Mouse (Mus musculus) left cerebral cortex, adult 2 months (tissue): ENCODE measurements at regions not wholly inside any gene's neighbourhood (a gene's known extent, or its start where the extent isn't known, plus 50 kb on each side); places are given as distances from the start of the nearest gene placed in this dataset.
A peak's percentile ranks its signal among the peaks of the same experiment; 100 is the strongest.

Experiments
- DNase-seq, 2 experiments: peaks; one replicate each; pipeline ENCODE4 v3.0.0; 2021 to 2022; ENCODE audit warnings: low spot score in 2 of 2, mixed read lengths in 1 of 2; ENCODE audit errors: extremely low spot score in 1 of 2
- H3K27ac ChIP-seq: fragments of 200-600 bp; 2 replicates; pipeline ENCODE4 v1.8.1; 2022
- H3K4me3 ChIP-seq: fragments of 200-600 bp; 2 replicates; pipeline ENCODE4 v1.8.1; 2022
- CTCF ChIP-seq: fragments of 200-600 bp; IDR thresholded peaks from 2 replicates; pipeline ENCODE4 v1.8.1; 2022; ENCODE audit warnings: antibody characterized with exemption, mild to moderate bottlenecking, moderate library complexity
- intact Hi-C: fragments of 180-260 bp; cut with DNase I; formaldehyde crosslinking; loops from one replicate; pipeline ENCODE4 v1.15.1; 2025

DNA sequence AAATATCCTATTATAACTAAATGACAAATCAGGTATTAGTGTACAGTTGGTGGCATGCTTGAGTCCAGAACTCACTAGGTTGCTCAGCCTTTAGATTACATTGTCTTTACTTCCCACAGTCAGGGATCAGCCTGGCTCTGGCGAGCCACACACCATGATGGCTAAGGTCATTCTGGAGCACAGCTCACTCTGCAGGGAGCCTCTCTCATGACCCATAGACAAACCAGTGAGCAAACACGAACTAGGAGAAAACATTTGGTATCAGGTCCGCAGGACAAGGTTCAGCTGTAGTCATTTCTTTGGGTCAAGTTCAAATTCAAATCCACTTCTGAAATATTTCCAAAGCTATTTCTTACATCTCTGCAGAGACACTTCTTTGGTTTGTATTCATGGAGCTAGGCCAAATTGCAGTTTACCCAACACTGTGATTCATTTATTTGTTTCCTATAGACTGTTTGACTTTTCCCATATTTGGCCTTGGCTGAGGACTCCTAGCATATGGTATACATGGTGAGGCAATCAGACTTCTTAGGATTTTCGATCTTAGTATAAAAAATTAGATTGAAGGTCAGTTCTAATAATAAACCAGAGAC, 64.5 kb upstream of the Eed start:
- DNase-seq: no peak
- H3K4me3 ChIP-seq: no peak overlapping the region
- no peak overlapping the region for H3K27ac ChIP-seq
- no peak for TF ChIP-seq CTCF
- intact Hi-C loops: no loop called here

DNA sequence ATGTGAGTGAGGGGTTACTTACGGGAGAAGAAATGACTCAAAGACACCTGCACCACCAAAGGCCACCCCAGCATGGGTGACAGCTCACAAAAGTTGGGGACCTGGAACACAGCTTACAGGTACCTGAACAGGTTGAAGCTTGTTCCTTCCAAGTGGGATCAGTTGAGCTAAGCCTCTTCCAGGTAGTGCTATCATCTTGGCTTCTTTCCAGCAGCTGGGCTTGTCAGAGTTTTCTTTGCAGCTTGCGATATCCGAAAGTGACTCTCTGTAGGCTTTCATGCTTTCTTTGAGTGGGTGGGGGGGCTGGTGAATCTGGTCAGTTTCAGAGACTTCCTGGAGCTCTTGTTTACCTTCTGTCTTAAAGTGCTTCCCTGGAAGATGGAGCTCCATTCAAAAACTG, 65.4 kb upstream of the Eed start:
- Histone ChIP-seq H3K27ac (no peak overlapping the region), H3K4me3 (no peak overlapping the region)
- no peak for TF ChIP-seq CTCF
- intact Hi-C loops: no loop called here
- no peak for DNase-seq

DNA sequence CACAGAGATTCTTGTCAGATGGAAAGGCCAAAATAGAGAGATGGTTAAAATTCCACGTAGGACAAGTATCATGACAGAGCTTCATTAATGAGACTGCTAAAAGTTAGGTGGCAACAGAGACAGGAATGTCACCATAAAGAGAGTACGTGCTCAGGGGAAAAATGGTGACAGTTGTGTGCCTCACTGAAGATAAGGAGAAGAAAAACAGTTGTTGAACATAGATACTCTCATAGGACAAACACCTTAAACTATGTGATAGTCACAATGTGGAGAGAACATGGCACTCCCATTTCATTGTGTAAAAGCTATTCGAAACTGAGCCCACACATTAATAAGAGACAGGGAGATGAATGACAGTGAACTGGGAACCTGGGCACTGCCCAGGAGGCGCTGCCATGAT, 66.1 kb upstream of the Eed start:
- intact Hi-C loops: no loop called here

DNA sequence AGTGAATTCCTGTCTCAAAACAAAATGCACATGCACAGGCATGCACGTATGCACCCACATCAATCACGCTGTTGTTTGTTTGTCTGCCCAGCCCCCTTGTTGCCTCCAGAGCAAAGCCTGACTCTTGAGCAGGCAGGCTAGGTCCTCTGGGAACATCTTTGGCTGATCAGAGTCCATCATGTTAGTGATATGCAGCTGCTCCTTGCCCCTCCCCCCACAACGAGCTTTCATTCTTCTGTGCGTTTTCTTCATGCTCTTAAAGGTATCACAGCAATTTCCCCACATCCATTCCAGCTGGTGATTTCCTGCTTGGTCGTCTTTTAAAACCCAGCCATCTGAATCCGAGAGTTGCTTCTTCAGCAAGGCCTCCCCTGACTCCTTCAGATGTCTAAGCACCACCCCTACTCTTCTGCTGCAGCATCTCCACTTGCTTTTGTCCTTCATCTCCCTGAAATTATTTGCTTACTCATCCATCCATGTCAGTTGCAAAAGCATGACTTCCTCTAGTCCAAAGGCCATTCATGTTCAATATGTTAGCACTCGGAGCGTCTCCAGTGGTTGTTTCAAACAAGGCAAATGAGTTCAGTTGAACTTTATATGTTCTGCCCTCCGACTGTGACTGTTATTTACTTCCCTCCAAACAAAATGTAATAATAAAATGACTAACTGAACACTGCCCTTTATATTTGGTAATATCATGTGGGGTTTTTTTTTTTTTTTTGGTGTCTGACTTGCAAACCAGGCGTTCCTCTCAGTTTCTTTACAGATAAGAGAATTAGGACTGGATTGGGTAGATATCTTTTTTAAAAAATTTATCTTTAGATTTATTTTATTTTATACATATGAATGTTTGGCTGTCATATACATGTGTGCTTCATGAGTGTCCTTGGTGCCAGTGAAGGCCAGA, 67.9 kb upstream of the Eed start:
- DNase-seq: no peak
- Histone ChIP-seq H3K4me3 (no peak overlapping the region), H3K27ac (no peak overlapping the region)
- intact Hi-C loops: no loop called here
- no peak for TF ChIP-seq CTCF

More for the DNA sequence above, 66.1 kb upstream of the Eed start:
- no peak for DNase-seq
- H3K4me3 ChIP-seq: no peak overlapping the region
- H3K27ac ChIP-seq: no peak overlapping the region
- no peak for TF ChIP-seq CTCF

DNA sequence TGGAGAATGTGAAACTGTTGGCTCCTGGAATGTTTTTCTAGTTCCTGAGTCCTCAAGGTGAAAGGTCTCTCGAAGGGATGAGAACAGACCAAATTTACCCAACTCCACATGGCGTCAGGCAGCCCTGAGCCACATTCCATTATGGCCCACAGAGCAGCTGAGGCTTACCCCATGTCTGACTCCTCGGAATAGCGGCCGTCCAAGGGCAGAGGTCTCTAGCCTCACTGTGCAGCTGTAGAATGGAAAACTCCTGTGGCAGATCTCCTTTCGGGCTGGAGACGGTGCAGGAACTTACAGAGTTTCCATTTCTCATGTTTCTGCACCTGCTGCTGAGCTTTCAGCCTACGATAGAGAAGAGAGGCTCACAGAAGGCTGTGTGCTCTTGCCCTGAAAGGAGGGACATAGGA, 69.1 kb upstream of the Eed start:
- TF ChIP-seq CTCF: no peak
- no peak overlapping the region for H3K27ac ChIP-seq
- DNase-seq: no peak
- intact Hi-C loops: no loop called here
- no peak overlapping the region for H3K4me3 ChIP-seq

DNA sequence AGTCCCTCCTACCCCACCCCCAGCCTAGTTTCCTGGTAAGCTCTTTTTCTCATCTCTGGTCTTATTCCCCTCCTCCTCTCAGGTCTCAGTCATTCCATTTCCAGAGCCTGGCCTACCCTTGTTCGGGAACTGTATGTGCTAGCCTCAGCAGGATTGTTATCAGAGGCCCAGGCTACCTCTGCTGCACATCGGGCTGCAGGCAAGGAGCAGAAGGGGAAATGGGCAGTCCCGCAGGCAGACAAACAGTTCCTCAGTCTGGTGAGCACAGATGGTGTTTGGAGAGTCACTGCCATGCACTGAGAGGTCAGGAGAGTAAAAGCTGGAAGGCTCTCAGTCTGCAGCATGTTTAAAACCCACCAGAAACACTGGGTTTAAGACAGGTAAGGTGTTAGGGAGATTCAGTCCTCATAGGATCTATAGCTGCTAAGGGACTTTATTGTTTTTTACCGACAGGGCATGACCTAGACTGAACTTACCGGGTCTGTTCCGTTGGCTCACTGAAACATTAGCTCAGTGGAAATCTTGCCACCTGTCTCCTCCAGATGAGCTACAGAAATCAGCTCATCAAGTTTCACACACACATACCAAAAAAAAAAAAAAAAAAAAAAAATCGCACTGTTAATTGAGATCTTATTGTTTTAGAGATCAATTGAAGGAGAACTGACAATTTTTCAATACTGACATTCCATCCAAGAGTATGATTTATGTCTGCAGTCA, 74.2 kb upstream of the Eed start:
- DNase-seq: no peak
- intact Hi-C loops: no loop called here
- H3K27ac ChIP-seq: peak overlapping the region; percentile 24; the same call in 1 of the 2 replicates
- no peak overlapping the region for H3K4me3 ChIP-seq
- no peak for TF ChIP-seq CTCF

DNA sequence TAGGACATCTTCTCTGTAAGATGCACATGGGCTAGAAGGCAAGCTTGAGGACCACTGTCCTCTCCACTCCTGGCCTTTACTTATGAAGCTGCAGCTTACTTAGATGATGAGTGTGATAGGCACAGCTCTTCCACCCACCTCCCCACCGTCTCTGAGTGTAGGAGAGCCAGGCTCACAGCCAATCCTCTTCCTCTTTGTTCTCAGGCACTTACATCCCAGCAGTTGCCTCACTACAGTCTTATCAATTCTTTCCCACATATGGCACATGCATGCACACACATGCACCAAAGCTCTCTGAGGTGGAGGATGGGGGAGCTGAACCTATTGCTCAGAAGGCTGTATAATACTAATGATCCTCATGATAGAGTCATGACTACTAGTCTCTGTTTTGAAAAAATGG, 72.1 kb upstream of the Picalm start:
- Histone ChIP-seq H3K27ac (no peak overlapping the region; the same call in 1 of the 2 replicates), H3K4me3 (no peak overlapping the region)
- intact Hi-C loops: no loop called here
- no peak for TF ChIP-seq CTCF
- no peak for DNase-seq

DNA sequence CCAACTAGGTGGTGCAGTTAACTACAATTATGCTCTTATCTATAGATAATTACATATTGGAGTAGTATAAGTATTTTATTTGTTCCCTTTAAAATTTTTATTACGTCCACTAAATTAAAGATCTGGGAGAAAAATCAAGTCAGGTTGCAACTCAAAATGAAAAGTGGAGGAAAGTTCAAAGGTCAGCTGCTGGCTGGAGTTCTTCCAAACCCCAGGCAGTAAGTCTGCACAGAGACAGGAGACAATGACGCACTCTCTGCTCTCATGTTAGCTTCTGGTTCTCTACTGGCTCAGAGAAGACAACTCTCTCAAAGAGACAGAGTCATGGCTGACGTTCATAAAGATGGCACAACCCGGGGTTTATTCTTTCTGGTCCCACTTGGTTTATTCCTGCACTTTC, 71.4 kb upstream of the Picalm start:
- no peak for TF ChIP-seq CTCF
- intact Hi-C loops: loop anchor here (1.0 kb wide), 1 partner anchor 72 kb away; the partner anchor contains the start of gene Picalm
- DNase-seq: no peak
- peak overlapping the region; percentile 76; the same call in 1 of the 2 replicates for H3K27ac ChIP-seq
- no peak overlapping the region for H3K4me3 ChIP-seq

DNA sequence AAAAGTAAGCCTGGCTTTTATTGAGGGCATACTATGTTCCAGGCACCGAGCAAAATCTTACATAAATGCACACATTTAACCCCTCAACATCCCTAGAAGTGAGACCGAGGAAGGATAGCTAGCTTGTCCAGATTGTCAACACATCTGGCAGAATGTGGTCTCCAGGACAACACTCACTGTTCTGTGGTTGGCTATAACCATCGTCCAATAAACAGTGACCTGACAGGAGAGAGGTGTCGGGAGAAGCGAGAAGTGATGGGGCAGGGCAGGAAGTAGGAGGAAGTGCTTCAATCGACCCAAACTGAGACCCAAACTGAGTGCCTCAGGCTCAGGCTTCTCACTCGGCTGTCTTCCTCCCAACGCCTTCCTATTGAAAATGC, 70.8 kb upstream of the Picalm start:
- H3K4me3 ChIP-seq: no peak overlapping the region
- intact Hi-C loops: loop anchor here (1.0 kb wide), 1 partner anchor 71 kb away; the partner anchor contains the start of gene Picalm
- no peak for DNase-seq
- H3K27ac ChIP-seq: peak overlapping the region; percentile 76
- TF ChIP-seq CTCF: no peak

DNA sequence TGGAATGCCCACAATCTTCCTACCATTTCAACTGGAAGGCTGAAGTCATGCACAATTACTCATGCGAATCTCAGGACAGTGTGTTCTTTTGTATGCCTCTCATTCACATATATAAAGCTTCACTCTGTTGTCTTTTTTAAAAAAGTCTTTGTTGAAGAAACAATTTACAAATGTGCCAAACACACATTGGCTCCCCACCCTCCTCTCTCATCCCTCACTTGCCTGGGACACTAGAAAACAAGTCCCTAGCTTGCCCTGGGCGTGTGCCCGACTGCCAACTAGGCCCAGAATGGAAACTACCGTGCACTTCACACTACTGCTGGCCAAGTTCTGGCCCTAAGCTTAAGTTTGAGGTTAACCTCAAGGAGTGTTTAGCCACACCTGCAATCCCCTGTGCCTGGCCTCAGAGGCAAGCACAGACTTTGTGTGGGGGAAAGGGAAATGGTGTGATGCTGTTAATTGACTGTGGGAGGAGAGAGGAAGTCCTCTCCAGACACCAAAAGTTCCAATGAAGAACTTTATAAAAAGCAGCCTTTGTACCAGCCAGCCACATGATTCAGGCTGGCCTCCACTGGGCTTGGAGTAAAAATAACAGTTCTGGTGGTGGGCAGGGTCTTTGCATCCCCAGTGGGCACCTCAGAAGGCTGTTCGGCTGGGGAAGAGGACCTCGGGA, 70.2 kb upstream of the Picalm start:
- DNase-seq: peak in 1 of 2 experiments; percentile 27
- Histone ChIP-seq H3K4me3 (no peak overlapping the region), H3K27ac (peak overlapping the region; percentile 76)
- TF ChIP-seq CTCF: no peak
- intact Hi-C loops: loop anchor here (1.0 kb wide), 1 partner anchor 71 kb away; the partner anchor contains the start of gene Picalm

DNA sequence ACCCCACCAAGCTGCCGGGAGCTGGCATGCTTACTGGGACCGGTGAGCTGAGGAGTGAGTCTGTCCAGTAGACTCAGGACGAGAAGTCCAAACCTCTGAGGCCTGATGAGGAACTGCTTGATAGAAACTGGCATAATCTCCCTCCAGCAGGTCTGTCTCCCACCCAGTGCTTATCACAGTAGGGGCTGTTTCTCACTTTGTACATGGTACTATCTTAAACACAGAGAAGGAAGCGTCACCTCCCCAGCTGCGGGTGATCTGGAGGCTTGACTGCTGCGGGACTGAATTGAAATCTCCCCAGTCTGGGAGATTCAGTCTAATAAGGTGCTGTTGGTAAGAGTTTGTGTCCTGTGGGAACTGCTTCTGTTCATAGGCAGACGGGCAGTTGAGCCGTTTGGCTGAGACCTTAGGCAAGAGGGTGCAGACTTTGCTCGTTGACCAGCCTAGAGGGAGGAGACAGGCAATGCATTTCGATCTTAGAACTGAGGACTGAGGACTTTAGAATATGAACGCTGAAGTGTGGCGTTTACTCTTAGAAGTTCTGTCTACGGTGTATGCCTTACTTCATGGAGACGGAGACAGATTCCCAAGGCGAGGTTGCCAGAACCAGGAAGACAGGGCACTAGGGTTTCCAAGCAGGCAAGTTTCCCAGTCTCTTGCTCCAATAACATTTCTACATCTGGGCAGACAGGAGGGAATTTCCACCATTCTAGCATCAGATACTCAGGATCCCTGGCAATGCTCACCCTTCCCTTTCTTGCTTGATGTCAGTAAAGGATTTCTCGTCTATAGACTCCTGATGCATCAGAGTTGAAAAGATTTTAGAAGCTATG, 69.5 kb upstream of the Picalm start:
- DNase-seq: no peak
- intact Hi-C loops: no loop called here
- Histone ChIP-seq H3K27ac (peak overlapping the region; percentile 76), H3K4me3 (no peak overlapping the region)
- TF ChIP-seq CTCF: no peak
